Mouse (Mus musculus): ENCODE data around the gene B3gnt2. TPM values are rescaled to one million over a fixed set of nuclear protein-coding genes. Genes with fewer than 3 reads are reported as not detected.

Gene B3gnt2
- polyA plus RNA-seq, 1 experiment from 2014 or later, result 2.7 TPM

DNA sequence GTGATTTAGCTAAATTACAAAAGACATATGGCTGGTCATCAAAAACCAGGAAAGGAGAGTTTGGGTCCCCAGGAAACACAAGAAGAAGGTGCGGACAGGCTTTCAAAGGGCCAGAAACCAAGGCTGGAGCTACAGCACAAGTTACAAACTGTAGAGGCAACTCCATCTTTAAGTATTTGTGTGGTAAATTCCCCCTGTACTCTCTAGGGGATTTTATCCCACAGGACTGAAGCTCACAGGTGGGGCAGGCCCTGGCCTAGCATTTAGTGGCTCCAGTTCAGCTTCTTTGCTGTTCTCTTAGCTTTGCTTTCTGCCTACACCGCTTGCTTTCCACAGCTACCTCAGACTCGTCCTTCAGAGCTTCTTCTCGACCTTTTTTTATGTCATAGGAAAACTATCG, 6.9 kb upstream of the B3gnt2 start:
- Histone ChIP-seq H3K9me3 (replicated peaks; ENCODE audit: control insufficient read depth, low read length) (no peaks in the 10 kb centered on the region), H3K36me3 (replicated peaks; ENCODE audit: control insufficient read depth, insufficient read depth, low read depth, low read length) (no peaks in the 10 kb centered on the region), H3K27me3 (ENCODE audit: control insufficient read depth, insufficient read depth, low read length) (no peaks in the 10 kb centered on the region), H3K27ac (replicated peaks; ENCODE audit: low read depth, low read length) (no peak overlapping the region), H3K4me3 (ENCODE audit: low read depth, low read length) (no peak overlapping the region), H3K4me1 (ENCODE audit: control insufficient read depth, insufficient read depth, low read length) (no peaks in the 10 kb centered on the region), H3K9ac (replicated peaks; ENCODE audit: low read length) (no peak overlapping the region), H3K4me2 (ENCODE audit: low read depth, low read length) (no peak overlapping the region)
- DNase-seq (ENCODE audit: low spot score) (no peak), ATAC-seq (replicated peaks; ENCODE audit: insufficient number of reproducible peaks, low FRiP score, low TSS enrichment, low read depth) (no peak)
- WGBS, result 89% methylated on average over 5 of the region's 5 CpGs

DNA sequence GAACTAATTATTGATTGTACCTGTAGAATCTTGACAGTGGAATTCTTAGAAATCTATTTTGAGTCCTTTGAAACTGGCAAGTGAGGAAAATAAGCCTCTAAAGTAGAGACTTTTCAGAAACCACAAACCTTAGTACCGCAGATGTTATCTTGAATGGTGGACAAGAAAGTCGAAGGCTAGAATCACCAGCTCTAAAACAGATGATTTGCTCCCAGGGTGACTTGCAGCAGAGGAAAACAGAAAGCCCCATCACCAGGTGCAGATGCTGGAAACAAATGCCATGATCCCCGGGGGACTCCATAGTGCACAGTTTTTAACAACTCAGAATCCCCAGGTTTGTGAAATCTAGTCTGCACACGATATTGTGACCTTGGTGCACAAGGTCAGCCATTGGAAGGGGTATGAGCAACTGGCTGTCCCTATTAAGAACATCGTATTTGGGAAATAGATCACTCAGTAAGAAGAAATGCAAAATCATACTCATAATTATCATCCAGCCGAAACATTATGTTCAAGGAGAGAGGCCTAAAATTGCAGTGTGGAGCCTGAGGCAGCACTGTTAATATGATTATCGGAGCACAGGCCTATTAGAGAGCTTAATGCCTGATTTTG, 5.0 kb upstream of the B3gnt2 start:
- Histone ChIP-seq H3K27me3 (ENCODE audit: control insufficient read depth, insufficient read depth, low read length) (no peaks in the 10 kb centered on the region), H3K9ac (replicated peaks; ENCODE audit: low read length) (no peak overlapping the region), H3K4me2 (ENCODE audit: low read depth, low read length) (no peak overlapping the region), H3K9me3 (replicated peaks; ENCODE audit: control insufficient read depth, low read length) (no peaks in the 10 kb centered on the region), H3K4me3 (ENCODE audit: low read depth, low read length) (no peak overlapping the region), H3K36me3 (replicated peaks; ENCODE audit: control insufficient read depth, insufficient read depth, low read depth, low read length) (no peaks in the 10 kb centered on the region), H3K4me1 (ENCODE audit: control insufficient read depth, insufficient read depth, low read length) (no peaks in the 10 kb centered on the region), H3K27ac (replicated peaks; ENCODE audit: low read depth, low read length) (no peak overlapping the region)
- DNase-seq (ENCODE audit: low spot score), result no peak
- no peak for ATAC-seq (replicated peaks; ENCODE audit: insufficient number of reproducible peaks, low FRiP score, low TSS enrichment, low read depth)
- WGBS, result 84% methylated on average over 7 of the region's 7 CpGs

DNA sequence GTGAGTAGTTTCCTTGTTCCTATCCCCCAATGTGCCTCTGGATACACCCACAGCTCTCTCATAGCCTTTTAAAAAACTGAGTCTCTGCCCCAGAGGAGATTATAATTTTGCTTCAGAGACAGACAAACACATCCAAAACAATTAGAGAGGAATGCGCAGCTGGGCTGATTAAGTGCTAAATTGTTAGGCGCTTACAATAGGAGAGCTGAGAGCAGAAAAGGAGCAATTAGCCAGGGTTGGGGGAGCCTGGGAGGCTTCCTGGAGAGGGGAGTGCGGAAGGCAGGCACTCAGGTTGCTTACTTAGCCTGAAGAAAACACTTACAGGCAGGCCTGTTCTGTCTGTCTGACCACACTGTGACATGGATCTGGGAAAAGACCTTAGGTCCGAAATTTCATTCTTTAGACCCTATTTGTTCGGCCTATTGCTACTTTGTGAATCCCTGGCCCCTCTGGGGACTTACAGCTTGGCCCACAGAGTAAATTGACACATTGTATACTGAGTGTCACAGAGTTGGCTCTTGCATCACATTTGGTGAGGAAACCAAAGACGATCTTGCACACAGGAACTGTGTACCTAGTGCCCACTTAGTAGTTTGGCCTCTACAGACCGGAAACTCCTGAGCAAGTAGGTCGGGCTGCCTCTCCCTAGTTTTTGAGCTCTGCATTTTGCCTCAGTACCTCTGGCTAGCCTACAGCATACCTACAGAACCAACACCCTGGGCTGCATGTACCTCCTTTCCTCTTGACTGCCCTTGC, 3.7 kb upstream of the B3gnt2 start:
- H3K4me1 ChIP-seq (ENCODE audit: control insufficient read depth, insufficient read depth, low read length), result peaks cover 3% of the 10 kb centered on the region; the same call in 1 of the 2 replicates
- DNase-seq (ENCODE audit: low spot score) (no peak), ATAC-seq (replicated peaks; ENCODE audit: insufficient number of reproducible peaks, low FRiP score, low TSS enrichment, low read depth) (no peak)
- H3K36me3 ChIP-seq (replicated peaks; ENCODE audit: control insufficient read depth, insufficient read depth, low read depth, low read length), result no peaks in the 10 kb centered on the region
- no peak overlapping the region for H3K4me3 ChIP-seq (ENCODE audit: low read depth, low read length)
- no peak overlapping the region for H3K4me2 ChIP-seq (ENCODE audit: low read depth, low read length)
- 40% methylated on average over 8 of the region's 8 CpGs for WGBS
- H3K9ac ChIP-seq (replicated peaks; ENCODE audit: low read length), result no peak overlapping the region
- no peak overlapping the region for H3K27ac ChIP-seq (replicated peaks; ENCODE audit: low read depth, low read length)
- H3K27me3 ChIP-seq (ENCODE audit: control insufficient read depth, insufficient read depth, low read length), result peaks cover 5% of the 10 kb centered on the region; the same call in 1 of the 2 replicates
- no peaks in the 10 kb centered on the region for H3K9me3 ChIP-seq (replicated peaks; ENCODE audit: control insufficient read depth, low read length)

DNA sequence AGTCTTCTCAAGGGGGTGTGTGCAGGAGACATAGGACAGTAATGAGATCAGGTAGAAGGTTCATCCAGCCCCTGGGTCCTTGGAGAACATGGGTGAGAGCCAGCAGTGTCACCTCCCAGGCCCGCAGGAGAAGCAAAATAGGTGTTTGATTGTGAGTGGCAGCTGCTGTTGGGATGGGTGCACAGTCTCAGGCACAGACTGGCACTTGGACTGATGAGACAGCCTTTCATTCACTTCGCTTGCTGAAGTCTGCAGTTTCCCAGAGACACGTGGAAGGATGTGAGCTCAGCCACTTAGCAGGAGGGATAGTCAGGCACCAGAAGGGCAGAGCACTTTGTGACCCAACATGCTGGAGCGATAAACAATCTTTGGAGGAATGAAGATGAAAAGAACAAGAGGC, 2.8 kb upstream of the B3gnt2 start:
- Histone ChIP-seq H3K4me3 (ENCODE audit: low read depth, low read length) (no peak overlapping the region), H3K4me1 (ENCODE audit: control insufficient read depth, insufficient read depth, low read length) (peaks cover 4% of the 10 kb centered on the region), H3K27me3 (ENCODE audit: control insufficient read depth, insufficient read depth, low read length) (peaks cover 10% of the 10 kb centered on the region; the same call in 1 of the 2 replicates), H3K36me3 (replicated peaks; ENCODE audit: control insufficient read depth, insufficient read depth, low read depth, low read length) (no peaks in the 10 kb centered on the region), H3K27ac (replicated peaks; ENCODE audit: low read depth, low read length) (no peak overlapping the region), H3K4me2 (ENCODE audit: low read depth, low read length) (no peak overlapping the region), H3K9me3 (replicated peaks; ENCODE audit: control insufficient read depth, low read length) (no peaks in the 10 kb centered on the region), H3K9ac (replicated peaks; ENCODE audit: low read length) (no peak overlapping the region)
- WGBS, result 36% methylated on average over 4 of the region's 4 CpGs
- ATAC-seq (replicated peaks; ENCODE audit: insufficient number of reproducible peaks, low FRiP score, low TSS enrichment, low read depth) (no peak), DNase-seq (ENCODE audit: low spot score) (no peak)

GRCm38 (mm10) chr11:22861315-22861714, 554 bp upstream of the B3gnt2 start:
- Histone ChIP-seq H3K9ac (replicated peaks; ENCODE audit: low read length) (no peak overlapping the region), H3K4me1 (ENCODE audit: control insufficient read depth, insufficient read depth, low read length) (peaks cover 6% of the 10 kb centered on the region), H3K27me3 (ENCODE audit: control insufficient read depth, insufficient read depth, low read length) (peaks cover 16% of the 10 kb centered on the region; the same call in 1 of the 2 replicates), H3K36me3 (replicated peaks; ENCODE audit: control insufficient read depth, insufficient read depth, low read depth, low read length) (no peaks in the 10 kb centered on the region), H3K9me3 (replicated peaks; ENCODE audit: control insufficient read depth, low read length) (no peaks in the 10 kb centered on the region), H3K4me2 (ENCODE audit: low read depth, low read length) (no peak overlapping the region), H3K27ac (replicated peaks; ENCODE audit: low read depth, low read length) (no peak overlapping the region), H3K4me3 (ENCODE audit: low read depth, low read length) (no peak overlapping the region)
- no peak for ATAC-seq (replicated peaks; ENCODE audit: insufficient number of reproducible peaks, low FRiP score, low TSS enrichment, low read depth)
- 64% methylated on average over 4 of the region's 4 CpGs for WGBS
- DNase-seq (ENCODE audit: low spot score), result no peak

DNA sequence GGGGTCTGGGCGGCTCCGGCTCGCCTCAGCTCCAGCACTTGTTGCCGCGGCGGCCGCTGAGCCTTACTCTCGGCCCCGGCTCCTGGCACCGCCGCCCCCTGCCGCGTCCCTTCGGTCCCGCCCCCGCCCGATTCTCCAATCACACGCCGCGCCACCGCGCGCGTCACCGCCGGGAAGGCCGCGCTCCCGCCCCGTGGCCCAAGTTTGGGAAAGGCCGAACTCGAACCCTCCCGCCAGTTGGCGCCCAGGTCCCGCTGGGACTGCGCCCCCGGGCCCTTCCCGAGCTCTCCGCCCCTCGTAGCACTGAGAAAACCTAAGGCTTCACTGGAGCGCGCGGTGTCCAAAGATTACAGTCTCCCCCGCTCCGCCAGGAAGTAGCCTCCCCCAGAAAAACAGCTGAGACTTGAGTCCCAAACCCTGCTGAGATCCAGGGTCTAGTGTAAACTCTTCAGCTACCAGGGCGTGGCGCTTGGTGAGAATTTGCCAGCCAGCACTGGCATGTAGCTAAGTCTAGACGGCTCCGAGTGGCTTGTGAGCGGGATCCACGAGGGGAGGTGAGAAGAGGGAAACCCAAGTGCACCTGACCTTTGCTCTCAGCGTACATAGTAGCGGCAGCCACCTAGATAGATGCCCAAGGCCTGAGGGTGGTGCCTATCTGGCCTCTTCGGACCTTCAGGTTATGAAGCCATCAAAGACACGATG, 977 bp downstream of the B3gnt2 start:
- H3K27ac ChIP-seq (replicated peaks; ENCODE audit: low read depth, low read length), result no peak overlapping the region; the same call in 1 of the 2 replicates
- WGBS, result under 1% methylated on average over 52 of the region's 55 CpGs
- ATAC-seq (replicated peaks; ENCODE audit: insufficient number of reproducible peaks, low FRiP score, low TSS enrichment, low read depth), result peak; percentile 91

DNA sequence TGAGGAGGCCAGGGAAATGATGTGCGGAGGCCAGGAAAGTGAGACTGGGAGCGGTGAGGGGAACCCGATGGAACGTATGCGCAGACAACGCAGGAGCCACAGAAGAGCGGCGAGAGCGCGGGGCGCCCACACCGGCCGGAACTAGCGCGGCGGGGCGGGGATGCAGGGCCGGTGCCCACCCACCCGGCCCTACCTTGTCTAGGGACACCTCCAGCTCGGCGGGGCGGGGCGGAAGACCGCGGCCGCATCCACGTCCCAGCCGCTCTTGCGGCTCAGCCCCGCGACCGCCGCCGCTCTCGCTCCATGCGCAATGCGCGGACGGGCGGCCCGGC, 1.5 kb downstream of the B3gnt2 start:
- H3K9ac ChIP-seq (replicated peaks; ENCODE audit: low read length), result peak overlapping the region; percentile 67
- DNase-seq (ENCODE audit: low spot score) (no peak), ATAC-seq (replicated peaks; ENCODE audit: insufficient number of reproducible peaks, low FRiP score, low TSS enrichment, low read depth) (peak; percentile 87)
- peak overlapping the region; percentile 97 for H3K4me2 ChIP-seq (ENCODE audit: low read depth, low read length)
- peaks cover 6% of the 10 kb centered on the region for H3K4me1 ChIP-seq (ENCODE audit: control insufficient read depth, insufficient read depth, low read length)
- no peaks in the 10 kb centered on the region for H3K36me3 ChIP-seq (replicated peaks; ENCODE audit: control insufficient read depth, insufficient read depth, low read depth, low read length)
- peak overlapping the region; percentile 70 for H3K4me3 ChIP-seq (ENCODE audit: low read depth, low read length)
- peaks cover 16% of the 10 kb centered on the region; the same call in 1 of the 2 replicates for H3K27me3 ChIP-seq (ENCODE audit: control insufficient read depth, insufficient read depth, low read length)
- WGBS, result 0% methylated on average over 10 of the region's 41 CpGs
- no peaks in the 10 kb centered on the region for H3K9me3 ChIP-seq (replicated peaks; ENCODE audit: control insufficient read depth, low read length)
- H3K27ac ChIP-seq (replicated peaks; ENCODE audit: low read depth, low read length), result no peak overlapping the region

More for the DNA sequence above, 977 bp downstream of the B3gnt2 start:
- DNase-seq (ENCODE audit: low spot score), result peak; percentile 91
- peaks cover 6% of the 10 kb centered on the region for H3K4me1 ChIP-seq (ENCODE audit: control insufficient read depth, insufficient read depth, low read length)
- H3K9ac ChIP-seq (replicated peaks; ENCODE audit: low read length), result peak overlapping the region; percentile 67
- H3K4me3 ChIP-seq (ENCODE audit: low read depth, low read length), result peak overlapping the region; percentile 70
- H3K27me3 ChIP-seq (ENCODE audit: control insufficient read depth, insufficient read depth, low read length), result peaks cover 16% of the 10 kb centered on the region; the same call in 1 of the 2 replicates
- peak overlapping the region; percentile 97 for H3K4me2 ChIP-seq (ENCODE audit: low read depth, low read length)
- no peaks in the 10 kb centered on the region for H3K9me3 ChIP-seq (replicated peaks; ENCODE audit: control insufficient read depth, low read length)
- no peaks in the 10 kb centered on the region for H3K36me3 ChIP-seq (replicated peaks; ENCODE audit: control insufficient read depth, insufficient read depth, low read depth, low read length)

All from embryonic facial prominence, embryonic 11.5 days (tissue).